Mouse (Mus musculus) liver, embryonic 14.5 days (tissue): ENCODE data around the gene Iqsec1.

ENCODE experiments used
- CTCF ChIP-seq: IDR thresholded peaks from 2 replicates; pipeline ENCODE4 v1.5.1; 2016; ENCODE audit warnings: antibody characterized with exemption, low read depth, control low read depth
- EP300 ChIP-seq: IDR thresholded peaks from 2 replicates; pipeline ENCODE4 v1.6.1; 2016; ENCODE audit warnings: antibody characterized with exemption, low read depth

DNA sequence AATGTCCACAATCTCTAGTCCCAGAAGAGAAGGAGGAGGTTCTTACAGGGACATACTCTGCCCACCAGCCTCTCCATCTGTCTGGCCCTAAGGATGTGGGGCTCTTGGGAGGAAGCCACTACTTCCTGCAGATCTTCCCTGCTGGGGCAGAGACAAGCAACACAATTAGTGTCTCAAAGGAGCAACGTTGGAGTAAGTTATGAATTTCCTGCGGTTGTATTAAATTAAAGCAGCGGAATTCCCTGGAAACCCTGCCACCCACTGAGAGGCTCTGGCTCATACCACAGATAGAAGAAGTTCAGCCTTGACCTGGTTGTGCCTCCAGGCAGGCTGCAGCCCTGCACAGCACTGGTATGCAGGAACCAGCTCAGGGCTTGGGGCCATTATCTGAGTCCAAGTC lies 47.2 kb downstream of the Iqsec1 start:
- TF ChIP-seq CTCF (no peak), EP300 (no peak)
